Mouse (Mus musculus) T-helper 17 cell (primary cell): ENCODE results near the gene Lysmd2.
"Not testable (repeated sequence)": the region's sequence is repeated elsewhere in the genome, so short reads cannot be mapped to it uniquely, and the experiment has no call there.

ENCODE experiments used
- in situ Hi-C, 2 experiments: fragments of 300-600 bp; cut with MboI, MseI; formaldehyde crosslinking; loops; 1 replicate in 1 of 2; 2 replicates in 1 of 2; pipeline ENCODE4 v1.15.1; 2025; ENCODE audit warnings: high pct_unique_total_duplicates in 2 of 2

Lysmd2 gene

DNA sequence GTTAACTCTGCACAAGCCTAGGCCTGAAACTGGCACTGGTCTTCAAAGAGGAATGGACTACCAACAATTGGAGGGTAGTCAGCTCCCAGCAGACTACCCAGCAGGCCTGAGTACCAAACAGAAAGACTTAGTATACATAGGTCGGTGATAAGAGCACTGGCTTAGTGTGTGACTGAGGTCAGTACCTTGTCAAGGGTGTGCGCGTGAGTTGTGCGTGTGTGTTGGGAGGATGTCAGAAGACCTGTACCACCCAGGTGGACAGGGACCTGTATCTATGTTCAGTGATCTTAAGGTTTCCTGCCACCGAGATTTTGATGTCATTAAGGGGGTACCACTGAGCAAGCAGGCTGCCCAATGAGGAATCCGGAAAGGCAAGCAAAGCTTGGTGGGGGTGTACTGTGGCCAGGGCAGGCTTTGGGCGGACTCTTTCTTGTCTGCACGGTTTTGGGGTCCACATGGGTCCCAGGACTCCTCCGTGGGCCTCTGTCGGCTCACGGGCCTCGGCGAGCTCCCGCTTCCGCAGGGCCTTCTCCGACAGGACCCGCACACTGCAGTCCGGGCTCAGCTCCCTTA, 472 bp upstream of the Lysmd2 start:
- in situ Hi-C loops, result no loop called here

DNA sequence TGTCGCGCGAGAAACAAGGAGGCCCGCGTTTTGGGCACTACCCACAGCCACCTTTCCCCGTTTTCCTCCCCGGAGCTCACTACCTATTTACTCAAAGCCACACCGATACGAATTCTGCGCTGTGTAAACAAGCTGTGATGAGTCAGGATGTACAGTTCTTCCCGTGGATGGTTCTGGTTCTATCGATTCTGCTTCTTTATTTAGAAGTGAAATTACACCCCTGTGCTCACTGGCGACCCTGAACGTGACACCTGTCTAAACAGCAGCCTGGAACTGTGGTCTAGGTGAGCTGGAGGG, 715 bp downstream of the Lysmd2 start:
- in situ Hi-C loops, result no loop called here

GRCm38 (mm10) chr9:75630823-75631454, 5.4 kb downstream of the Lysmd2 start:
- in situ Hi-C loops, result no loop called here

DNA sequence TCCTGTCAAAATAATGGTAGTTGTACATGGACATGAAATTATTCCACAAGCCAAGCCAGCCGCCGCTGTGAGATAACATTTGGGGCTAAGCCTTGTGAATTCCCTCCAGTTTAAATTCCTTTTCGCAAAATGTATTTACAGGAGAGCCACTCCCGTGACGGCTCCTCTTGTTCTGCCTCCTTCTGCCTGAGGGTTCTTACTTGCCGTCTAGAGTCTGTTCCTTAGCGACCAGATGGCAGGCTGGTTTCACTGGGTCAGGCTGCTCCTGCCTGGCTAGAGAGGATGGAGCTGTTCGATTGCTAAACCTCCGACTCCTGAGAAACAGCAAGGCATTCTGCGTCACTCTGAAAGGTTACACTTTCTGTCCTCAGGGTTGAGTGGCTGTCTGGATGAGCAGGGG, 6.6 kb downstream of the Lysmd2 start:
- in situ Hi-C loops, result no loop called here

- in situ Hi-C loops, result no loop called here
These were observed 7.4 kb downstream of the Lysmd2 start for GRCm38 (mm10) chr9:75632902-75633301.

GRCm38 (mm10) chr9:75633603-75634002, 8.1 kb downstream of the Lysmd2 start:
- in situ Hi-C loops, result no loop called here

DNA sequence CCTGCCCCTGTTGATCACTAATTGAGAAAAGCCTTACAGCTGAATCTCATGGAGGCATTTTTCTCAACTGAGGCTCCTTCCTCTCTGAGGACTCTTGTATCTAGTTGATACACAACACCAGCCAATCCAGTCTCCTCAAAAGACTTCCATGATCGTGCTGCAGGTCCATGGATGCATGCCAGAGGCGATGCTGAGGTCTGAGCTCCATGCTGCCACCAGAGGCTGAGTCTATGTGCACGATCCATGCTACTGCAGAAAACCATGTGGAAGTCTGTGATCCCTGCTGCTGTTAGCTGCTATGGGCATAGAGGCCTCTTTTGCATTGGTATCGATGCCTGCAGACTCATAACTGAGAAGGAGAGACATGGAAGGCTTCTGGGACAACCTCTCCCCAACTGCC, 8.7 kb downstream of the Lysmd2 start:
- in situ Hi-C loops, result no loop called here

DNA sequence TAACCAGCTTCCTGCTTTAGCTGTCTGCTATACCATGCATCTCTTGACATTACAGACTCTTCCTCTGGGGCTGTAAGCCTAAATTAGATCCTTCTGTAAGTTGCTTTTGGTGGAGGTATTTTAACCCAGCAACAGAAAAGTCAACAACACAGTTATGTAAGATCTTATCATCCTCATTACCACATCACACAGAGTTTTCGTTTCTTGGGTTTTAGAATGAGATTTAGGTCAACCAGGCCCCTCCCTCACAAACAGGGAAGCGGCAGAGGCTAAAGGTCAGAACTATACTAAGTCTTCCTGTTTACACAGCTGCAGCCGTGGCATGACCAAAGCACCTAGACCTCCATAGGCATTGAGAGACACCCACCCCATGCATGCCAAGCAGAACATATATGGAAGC, 19.9 kb downstream of the Lysmd2 start:
- in situ Hi-C loops, result no loop called here

DNA sequence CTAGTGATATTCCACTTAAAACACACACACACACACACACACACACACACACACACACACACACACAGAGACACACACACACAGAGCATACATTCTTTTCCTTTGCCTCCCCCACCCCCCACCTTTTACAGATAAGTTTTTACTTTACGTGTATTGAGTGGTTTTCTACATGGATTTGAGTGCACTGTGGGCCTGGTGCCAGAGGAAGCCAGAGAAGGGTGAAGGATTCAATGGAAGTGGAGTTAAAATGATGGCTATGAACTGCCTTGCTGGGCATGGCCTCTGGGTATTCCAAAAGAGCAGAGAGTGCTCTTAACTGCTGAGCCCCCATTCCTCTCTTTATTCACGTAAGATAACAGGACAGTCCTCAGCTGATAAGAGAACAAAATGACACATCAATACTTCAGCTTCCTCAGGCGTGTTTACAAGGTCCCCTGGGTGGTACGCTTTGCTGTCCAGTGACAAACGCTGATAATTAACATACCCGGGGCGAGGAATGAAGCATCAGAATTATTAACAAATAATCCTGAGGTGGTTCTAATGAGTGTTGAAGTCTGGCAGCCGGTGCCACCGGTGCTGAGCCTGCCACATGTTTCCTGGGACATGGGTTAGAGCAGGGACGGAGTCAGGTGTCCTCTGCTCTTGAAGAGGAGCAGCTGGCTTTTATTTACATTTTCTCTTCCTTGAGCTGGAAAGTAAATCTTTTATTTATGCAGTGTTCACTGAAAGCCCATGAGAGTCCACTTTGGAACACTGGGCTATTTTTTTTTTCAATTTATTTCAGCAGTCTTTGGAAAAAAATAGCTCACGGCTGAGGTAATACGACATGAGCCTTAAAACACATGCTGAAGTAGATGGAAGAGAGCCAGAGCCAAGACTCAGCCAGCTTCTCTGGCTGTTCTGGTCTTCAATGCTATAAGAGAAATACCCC, 28.7 kb downstream of the Lysmd2 start:
- in situ Hi-C loops, result no loop called here

DNA sequence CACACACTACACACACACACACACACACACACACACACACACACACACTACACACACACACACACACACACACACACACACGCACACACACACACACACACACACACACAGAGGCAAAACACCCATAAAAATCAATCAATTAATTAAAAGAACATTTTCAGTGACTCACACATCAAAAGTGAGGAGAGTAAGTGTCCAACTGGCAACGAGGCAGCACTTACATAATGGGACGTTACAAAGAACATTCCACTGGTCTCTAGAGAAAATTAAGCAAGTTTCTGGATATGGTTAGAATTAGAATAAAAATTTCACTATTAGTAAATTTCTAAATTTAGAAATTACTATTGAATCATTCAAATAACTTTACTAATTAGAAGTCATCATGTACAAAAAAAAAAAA, 30.9 kb downstream of the Lysmd2 start:
- in situ Hi-C loops, result not testable (repeated sequence)

DNA sequence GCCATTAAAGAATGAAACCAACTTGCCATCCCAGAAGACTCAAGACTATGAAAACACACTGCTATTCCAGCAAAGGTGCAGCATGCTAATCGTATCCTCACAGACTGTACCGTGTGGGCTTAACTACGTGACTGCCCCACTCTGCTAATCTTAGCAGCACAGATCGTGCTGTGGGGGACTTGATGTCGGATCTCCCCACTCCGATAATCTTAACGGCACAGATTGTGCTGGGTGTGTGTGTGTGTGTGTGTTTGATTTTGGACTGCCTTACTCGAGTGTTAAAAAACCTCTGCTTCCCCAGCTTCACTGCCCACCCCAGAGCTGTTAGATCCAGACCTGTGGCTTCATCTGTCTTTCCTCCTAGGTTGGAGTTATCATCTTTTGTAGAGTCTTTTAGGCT, 35.4 kb downstream of the Lysmd2 start:
- in situ Hi-C loops, result no loop called here

DNA sequence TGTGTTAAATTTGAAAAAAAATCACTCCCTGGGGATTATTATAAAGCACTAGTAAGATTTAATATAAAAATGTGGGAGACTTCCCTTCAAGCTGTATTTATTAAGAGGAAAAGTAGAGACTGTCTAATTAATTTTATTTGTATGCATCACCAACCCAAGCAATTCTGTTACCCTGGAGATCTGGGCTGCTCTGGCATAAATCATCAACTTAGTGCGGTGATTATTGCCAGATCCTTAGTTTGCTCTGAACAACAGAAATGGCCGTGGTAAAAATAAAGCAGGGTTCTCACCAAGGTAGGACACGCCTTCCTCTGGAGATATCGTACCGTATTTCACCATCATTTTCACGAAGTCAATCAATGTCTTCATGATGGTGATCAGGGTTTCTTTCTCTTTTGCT, 39.8 kb downstream of the Lysmd2 start:
- in situ Hi-C loops, result no loop called here

DNA sequence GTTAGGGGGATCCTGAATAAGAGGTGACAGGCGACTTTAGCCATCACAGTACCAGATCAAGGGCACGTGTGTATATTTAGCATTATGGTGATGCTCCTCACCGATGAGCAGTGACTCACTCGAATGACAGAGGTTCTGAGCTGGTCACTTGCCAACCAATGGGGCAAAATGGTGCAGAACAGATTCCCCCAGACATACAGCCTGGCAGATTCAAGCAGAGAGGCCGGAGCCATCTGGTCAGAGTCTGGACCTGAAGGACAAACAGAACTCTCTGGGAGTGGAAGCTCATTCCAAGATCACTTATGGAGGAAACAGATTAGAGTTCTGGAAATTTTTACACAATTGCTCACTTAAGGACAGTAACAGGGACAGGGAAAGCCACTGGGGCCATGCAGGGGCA, 41.1 kb downstream of the Lysmd2 start:
- in situ Hi-C loops, result no loop called here

DNA sequence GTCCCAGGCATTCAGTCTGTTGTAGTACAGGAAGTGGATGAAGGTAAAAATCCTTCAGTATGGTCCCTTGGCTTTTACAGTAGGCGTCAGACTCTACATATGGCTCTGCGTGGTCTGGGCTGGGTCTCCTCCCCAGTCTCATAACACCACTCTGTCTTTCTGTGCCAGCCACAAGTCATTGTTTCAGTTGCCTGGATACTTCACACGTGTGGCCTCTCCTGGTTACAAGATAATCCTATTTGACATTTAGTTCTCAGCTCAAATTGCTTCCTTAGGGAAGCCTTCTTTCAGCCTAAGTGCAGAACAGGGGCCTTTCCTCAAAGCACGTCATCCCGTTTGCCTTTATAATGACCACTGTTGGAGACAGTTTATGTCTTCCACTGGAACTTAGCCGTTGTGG, 47.2 kb downstream of the Lysmd2 start:
- in situ Hi-C loops, result no loop called here

GRCm38 (mm10) chr9:75676226-75676625, 50.7 kb downstream of the Lysmd2 start:
- in situ Hi-C loops, result no loop called here

- in situ Hi-C loops, result no loop called here
These were observed 52.8 kb downstream of the Lysmd2 start for GRCm38 (mm10) chr9:75678341-75678740.

- in situ Hi-C loops, result loop anchor here in 1 of 2 experiments (10.0 kb wide), 1 partner anchor 845 kb away; no protein-coding TSS in a partner anchor
These were observed 54.1 kb downstream of the Lysmd2 start for GRCm38 (mm10) chr9:75679629-75680028.

- in situ Hi-C loops, result loop anchor here in 1 of 2 experiments (10.0 kb wide), 1 partner anchor 844 kb away; no protein-coding TSS in a partner anchor
These were observed 55.1 kb downstream of the Lysmd2 start for GRCm38 (mm10) chr9:75680606-75681005.

DNA sequence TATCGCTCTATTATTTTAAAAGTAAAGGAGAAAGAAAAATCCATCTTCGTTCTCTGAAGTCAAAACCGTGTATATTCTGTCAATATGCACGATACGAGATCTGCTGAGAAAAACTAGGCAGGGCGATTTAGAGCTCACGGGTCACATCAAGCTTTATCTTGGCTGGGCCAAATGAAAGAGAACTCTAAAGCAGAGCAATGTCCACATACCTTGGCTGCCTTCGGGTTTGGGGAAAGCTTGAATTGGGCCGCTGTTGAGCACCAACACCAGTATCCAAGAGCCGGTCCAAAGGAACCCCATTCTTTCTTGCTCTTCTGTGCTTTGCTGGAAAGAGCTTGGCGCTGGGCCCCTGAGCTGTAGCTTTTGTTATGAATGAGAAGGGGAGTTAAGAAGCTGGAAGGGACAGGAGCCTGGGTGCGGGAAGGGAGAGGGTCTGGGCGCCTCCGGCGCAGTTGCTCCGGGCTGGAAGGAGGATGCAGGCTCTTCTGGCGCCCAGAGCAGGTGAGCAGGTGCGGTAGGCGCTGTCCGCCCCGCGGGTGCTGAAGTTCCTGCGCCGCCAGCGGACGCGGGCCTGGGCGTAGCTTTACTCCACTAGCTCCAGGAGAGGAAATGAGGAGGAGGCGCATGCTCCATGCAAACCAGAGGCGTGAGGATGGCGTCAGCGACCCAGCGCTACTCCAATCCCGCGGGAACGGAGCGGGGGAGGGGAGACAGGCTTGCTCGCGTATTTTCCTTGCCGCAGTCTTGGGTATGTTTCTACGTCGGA, 58.1 kb downstream of the Lysmd2 start, which contains the start of gene Scg3:
Gene Scg3 (minus strand): TSS at position 631 of the 766 bp plus-strand sequence.
- in situ Hi-C loops, result loop anchor here in 1 of 2 experiments (10.0 kb wide), 1 partner anchor 841 kb away; no protein-coding TSS in a partner anchor

GRCm38 (mm10) chr9:75684292-75684691, 58.8 kb downstream of the Lysmd2 start:
- in situ Hi-C loops, result loop anchor here in 1 of 2 experiments (10.0 kb wide), 1 partner anchor 841 kb away; no protein-coding TSS in a partner anchor

GRCm38 (mm10) chr9:75684772-75685171, 59.2 kb downstream of the Lysmd2 start:
- in situ Hi-C loops, result loop anchor here in 1 of 2 experiments (10.0 kb wide), 1 partner anchor 840 kb away; no protein-coding TSS in a partner anchor
